ENCODE assay signal across 13 mouse cellular contexts in genomic region chr4:152291562-152291961, GRCm38 (mm10). TPM values are rescaled to one million over a fixed set of nuclear protein-coding genes. Genes with fewer than 3 reads are reported as not detected.
DNase-seq lines count a peak whose midpoint lies in the region; ATAC-seq lines count a peak whose summit lies in the region.
"Had no signal": no experiment of that assay in that cellular context is flagged by ENCODE, and none has a peak within 500 bp of the region (broad histone marks: within the 10 kb centered on the region; RNA-seq: fewer than 3 reads in every experiment).

TSS of gene Hes3 (minus strand) at chr4:152291662.

- H3K27ac ChIP-seq in heart, embryonic 11.5 days (ENCODE audit: low read depth, low read length) = no peak within 1 kb of the TSS
- H3K27ac ChIP-seq in embryonic facial prominence, embryonic 10.5 days (replicated peaks) = no peak within 1 kb of the TSS
- no peak within 1 kb of the TSS for H3K27ac ChIP-seq in hindbrain, embryonic 15.5 days (replicated peaks)
- no peak within 1 kb of the TSS; the same call in 1 of the 2 replicates for H3K27ac ChIP-seq in midbrain, embryonic 16.5 days (ENCODE audit: low read length)
- H3K27ac ChIP-seq: gastrocnemius, adult 2 months had no signal

- peaks cover 12% of the 10 kb centered on the region; the same call in 1 of the 2 replicates for H3K4me1 ChIP-seq in heart, embryonic 11.5 days (ENCODE audit: control insufficient read depth, insufficient read depth, low read length)
- peaks cover 78% of the 10 kb centered on the region for H3K4me1 ChIP-seq in embryonic facial prominence, embryonic 10.5 days
- H3K4me1 ChIP-seq in hindbrain, embryonic 15.5 days (replicated peaks) = peaks cover 54% of the 10 kb centered on the region
- H3K4me1 ChIP-seq in midbrain, embryonic 16.5 days (ENCODE audit: control insufficient read depth, insufficient read depth, low read length) = peaks cover 24% of the 10 kb centered on the region

- DNase-seq in heart, adult 9 months (ENCODE audit: low spot score in 2 of 2) = no peak
- DNase-seq in embryonic facial prominence, embryonic 10.5 days (ENCODE audit: low spot score) = no peak
- DNase-seq in cerebellum, postnatal 36 days = no peak
- DNase-seq in kidney, adult 11 months = no peak
- DNase-seq: cerebellum, adult 18-20 months; gastrocnemius, adult 2 months; kidney, postnatal 4 days; lung, adult 18-20 months; thymus, postnatal 36 days had no signal

- WGBS in heart, embryonic 11.5 days (ENCODE audit: insufficient replicate concordance) = 31% methylated on average over 6 of the region's 6 CpGs
- WGBS in embryonic facial prominence, embryonic 10.5 days = 21% methylated on average over 6 of the region's 6 CpGs
- WGBS in hindbrain, embryonic 15.5 days = 17% methylated on average over 6 of the region's 6 CpGs
- 14% methylated on average over 6 of the region's 6 CpGs for WGBS in midbrain, embryonic 16.5 days

- H3K36me3 ChIP-seq in heart, embryonic 11.5 days (ENCODE audit: control insufficient read depth, insufficient read depth, low read length) = no peaks in the 10 kb centered on the region
- H3K36me3 ChIP-seq in embryonic facial prominence, embryonic 10.5 days (replicated peaks) = no peaks in the 10 kb centered on the region
- no peaks in the 10 kb centered on the region for H3K36me3 ChIP-seq in hindbrain, embryonic 15.5 days
- no peaks in the 10 kb centered on the region for H3K36me3 ChIP-seq in midbrain, embryonic 16.5 days (ENCODE audit: control insufficient read depth, insufficient read depth, low read length)

- no peak within 1 kb of the TSS for H3K9ac ChIP-seq in heart, embryonic 11.5 days (ENCODE audit: low read depth, low read length)
- H3K9ac ChIP-seq in hindbrain, embryonic 15.5 days = peak within 1 kb of the TSS; percentile 5; the same call in 1 of the 2 replicates
- H3K9ac ChIP-seq in midbrain, embryonic 16.5 days (ENCODE audit: low read depth, low read length) = peak within 1 kb of the TSS; percentile 60

- H3K9me3 ChIP-seq in heart, embryonic 11.5 days (replicated peaks; ENCODE audit: control insufficient read depth, low read length) = no peaks in the 10 kb centered on the region
- H3K9me3 ChIP-seq in embryonic facial prominence, embryonic 10.5 days = peaks cover 2% of the 10 kb centered on the region; the same call in 1 of the 2 replicates
- H3K9me3 ChIP-seq in hindbrain, embryonic 15.5 days = no peaks in the 10 kb centered on the region
- H3K9me3 ChIP-seq in midbrain, embryonic 16.5 days (replicated peaks; ENCODE audit: control insufficient read depth, low read length, poor library complexity, severe bottlenecking) = no peaks in the 10 kb centered on the region

- peak within 1 kb of the TSS; percentile 28 for H3K4me3 ChIP-seq in heart, embryonic 11.5 days (ENCODE audit: low read depth, low read length)
- peak within 1 kb of the TSS; percentile 48 for H3K4me3 ChIP-seq in embryonic facial prominence, embryonic 10.5 days
- H3K4me3 ChIP-seq in hindbrain, embryonic 15.5 days = peak within 1 kb of the TSS; percentile 30
- H3K4me3 ChIP-seq in midbrain, embryonic 16.5 days (ENCODE audit: low read depth, low read length) = peak within 1 kb of the TSS; percentile 31
- H3K4me3 ChIP-seq: gastrocnemius, adult 2 months had no signal

- peaks cover 66% of the 10 kb centered on the region for H3K27me3 ChIP-seq in heart, embryonic 11.5 days (ENCODE audit: control insufficient read depth, insufficient read depth, low read length)
- H3K27me3 ChIP-seq in embryonic facial prominence, embryonic 10.5 days (replicated peaks; ENCODE audit: low read depth, poor library complexity, severe bottlenecking) = peaks cover 98% of the 10 kb centered on the region
- peaks cover 83% of the 10 kb centered on the region for H3K27me3 ChIP-seq in hindbrain, embryonic 15.5 days
- H3K27me3 ChIP-seq in midbrain, embryonic 16.5 days (ENCODE audit: control insufficient read depth, insufficient read depth, low read depth, low read length) = peaks cover 70% of the 10 kb centered on the region

- no peak for ATAC-seq in heart, embryonic 11.5 days (replicated peaks; ENCODE audit: insufficient number of reproducible peaks, low FRiP score, low TSS enrichment)
- no peak for ATAC-seq in hindbrain, embryonic 15.5 days (ENCODE audit: low FRiP score, low read depth)
- no peak for ATAC-seq in midbrain, embryonic 16.5 days
- ATAC-seq in cerebellum, adult (ENCODE audit: insufficient number of reproducible peaks, low FRiP score, low TSS enrichment) = no peak

- peak within 1 kb of the TSS; percentile 44 for H3K4me2 ChIP-seq in heart, embryonic 11.5 days
- H3K4me2 ChIP-seq in hindbrain, embryonic 15.5 days = peak within 1 kb of the TSS; percentile 59
- H3K4me2 ChIP-seq in midbrain, embryonic 16.5 days (ENCODE audit: low read length) = peak within 1 kb of the TSS; percentile 67

RNA-seq across cellular contexts. Expression of gene Hes3, which starts in this region (rescaled TPM):
- polyA plus RNA-seq in heart, embryonic 11.5 days (2014; fragmentation: Nextera tagmentation; extraction: Ambion mirVana) = not detected in 2 replicates
- 0.10 and 2.3 TPM in 2 replicates for polyA plus RNA-seq in embryonic facial prominence, embryonic 10.5 days (2016; fragmentation: Nextera tagmentation; extraction: Ambion mirVana)
- polyA plus RNA-seq in hindbrain, embryonic 15.5 days (2015; fragmentation: Nextera tagmentation; extraction: Ambion mirVana) = 0.47 and 3.0 TPM in 2 replicates
- polyA plus RNA-seq in midbrain, embryonic 16.5 days (2015; fragmentation: Nextera tagmentation; extraction: Ambion mirVana) = 0.19 and 0.41 TPM in 2 replicates
